1 mouse cellular context compared by ENCODE assay signal in the genomic region with DNA sequence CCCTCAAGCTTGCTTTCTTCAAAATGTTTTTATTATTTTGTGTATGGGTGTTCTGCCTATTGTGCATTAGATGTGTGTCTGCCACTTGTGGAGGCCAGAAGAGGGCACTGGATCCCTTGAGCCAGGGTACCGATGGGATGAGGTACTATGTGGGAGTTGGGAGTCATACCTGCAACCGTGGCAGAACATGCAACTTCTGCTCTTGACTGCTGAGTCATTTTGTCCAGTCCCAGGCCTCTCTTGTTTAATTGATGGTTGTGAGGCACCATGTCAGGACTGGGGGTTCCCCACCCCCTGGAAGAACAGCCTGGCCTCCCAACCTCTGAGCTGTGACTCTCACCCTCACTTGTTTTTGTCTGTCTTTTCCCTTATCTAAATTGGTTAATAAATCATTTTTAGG.
TF ChIP-seq lines count a peak whose summit lies in the region.

No protein-coding gene starts in this region.

TF ChIP-seq in CH12.LX, 34 proteins besides CTCF, POLR2A, EP300 and RAD21 (continued from another document):
- TF ChIP-seq KAT2A (IDR thresholded peaks at IDR 0.05; ENCODE audit: insufficient replicate concordance, low read length) (no peak), BHLHE40 (IDR thresholded peaks at IDR 0.05; ENCODE audit: low read depth, low read length) (no peak), JUND (conservative IDR thresholded peaks at IDR 0.05; ENCODE audit: low read depth, low read length) (peak; percentile 60), MAFK (IDR thresholded peaks at IDR 0.05; ENCODE audit: insufficient replicate concordance, low read length) (no peak), RCOR1 (conservative IDR thresholded peaks at IDR 0.05; ENCODE audit: low read depth, low read length) (no peak), JUN (IDR thresholded peaks at IDR 0.05; ENCODE audit: insufficient read depth, low read depth, low read length) (peak; percentile 38; the same call in 1 of the 2 replicates), MYC (IDR thresholded peaks at IDR 0.05; ENCODE audit: low read depth, low read length) (no peak), ELF1 (IDR thresholded peaks at IDR 0.05; ENCODE audit: low read depth, low read length) (no peak), ZMIZ1 (IDR thresholded peaks at IDR 0.05; ENCODE audit: low read depth, low read length) (no peak), TCF12 (IDR thresholded peaks at IDR 0.05; ENCODE audit: low read depth, low read length) (no peak), PAX5 (IDR thresholded peaks at IDR 0.05; ENCODE audit: low read length) (no peak), UBTF (IDR thresholded peaks at IDR 0.05; ENCODE audit: low read depth, low read length) (no peak), SIN3A (IDR thresholded peaks at IDR 0.05; ENCODE audit: low read length) (no peak), USF2 (conservative IDR thresholded peaks at IDR 0.05; ENCODE audit: low read depth, low read length) (no peak), MXI1 (IDR thresholded peaks at IDR 0.05; ENCODE audit: low read depth, low read length) (no peak), MEF2A (IDR thresholded peaks at IDR 0.05; ENCODE audit: borderline replicate concordance, low read depth, low read length) (no peak), ZKSCAN1 (IDR thresholded peaks at IDR 0.05; ENCODE audit: borderline replicate concordance, low read depth, low read length) (no peak), NRF1 (IDR thresholded peaks at IDR 0.05; ENCODE audit: low read depth, low read length) (no peak), E2F4 (IDR thresholded peaks at IDR 0.05; ENCODE audit: insufficient replicate concordance, low read depth, low read length) (no peak), ETS1 (conservative IDR thresholded peaks at IDR 0.05; ENCODE audit: low read depth, low read length) (no peak; the same call in 1 of the 2 replicates), MAZ (IDR thresholded peaks at IDR 0.05; ENCODE audit: low read depth, low read length) (no peak), TBP (conservative IDR thresholded peaks at IDR 0.05; ENCODE audit: low read depth, low read length) (no peak), CHD1 (IDR thresholded peaks at IDR 0.05; ENCODE audit: low read depth, low read length) (no peak), SMC3 (IDR thresholded peaks at IDR 0.05; ENCODE audit: low read depth, low read length) (peak; percentile 14; the same call in 1 of the 2 replicates), ZC3H11A (IDR thresholded peaks at IDR 0.05; ENCODE audit: low read depth, low read length) (no peak), IRF4 (IDR thresholded peaks at IDR 0.05; ENCODE audit: low read depth, low read length) (peak; percentile 69), MAX (IDR thresholded peaks at IDR 0.05; ENCODE audit: low read length) (no peak)
